In genomic region chr2:42991046-42991445, GRCm38 (mm10) we compare ENCODE assay signal across 11 mouse cellular contexts.
"Had no signal": no experiment of that assay in that cellular context is flagged by ENCODE, and none has a peak within 500 bp of the region (broad histone marks: within the 10 kb centered on the region; RNA-seq: fewer than 3 reads in every experiment).

No protein-coding gene starts in this region.

- DNase-seq: kidney, adult 11 months; kidney, adult 9 months; kidney, postnatal 36 days; lung, embryonic 14.5 days; lung, postnatal 10 days; spleen, adult 18-20 months; thymus, adult 2 months; thymus, postnatal 25 days had no signal

- ATAC-seq: hindbrain, postnatal 0 days; liver, embryonic 12.5 days; midbrain, embryonic 13.5 days had no signal
